Mouse (Mus musculus): ENCODE results near the gene Hspb3. TPM values are rescaled to one million over a fixed set of nuclear protein-coding genes. Genes with fewer than 3 reads are reported as not detected.

The Hspb3 gene
- total RNA-seq (2023), result not detected

GRCm38 (mm10) chr13:113663151-113663779 lies at the start of gene Hspb3:
TSS of gene Hspb3 (minus strand) at chr13:113663676.

GRCm38 (mm10) chr13:113617891-113618823 lies 45.3 kb downstream of the Hspb3 start, which contains the start of gene Snx18:
TSS of gene Snx18 (minus strand) at chr13:113618564.

Other genes starting within 250 kb of the Hspb3 start
- gene Snx18, start 45.1 kb downstream of the Hspb3 start, total RNA-seq (2023), result 100 to 1,000 TPM; 110 to 122 TPM
- gene Arl15, start 130.8 kb upstream of the Hspb3 start, total RNA-seq (2023), result 10 to 100 TPM; 10.6 to 15.4 TPM